Mouse (Mus musculus) neural tube, embryonic 11.5 days (tissue): Measurements from ENCODE around the gene Il10. TPM values are rescaled to one million over a fixed set of nuclear protein-coding genes. Genes with fewer than 3 reads are reported as not detected.

Experiments used
- ATAC-seq: fragments of 200-750 bp; cut with Nextera tagmentation; 2 replicates; pipeline ENCODE4 v1.8.0; 2017; ENCODE audit warnings: moderate number of reproducible peaks, mild to moderate bottlenecking, moderate TSS enrichment, moderate library complexity; ENCODE audit not compliant: insufficient read depth, low FRiP score, low TSS enrichment
- DNase-seq: peaks from one replicate; pipeline ENCODE4 v3.0.0-alpha.2; 2015; ENCODE audit warnings: low spot score
- H3K27ac ChIP-seq: fragments of 300-500 bp; sonication (generic); 2 replicates; pipeline ENCODE4 v1.5.1; 2014; ENCODE audit warnings: low read depth, mild to moderate bottlenecking, low read length
- H3K27me3 ChIP-seq: fragments of 300-500 bp; sonication (generic); 2 replicates; pipeline ENCODE4 v1.6.1; 2014; ENCODE audit warnings: mild to moderate bottlenecking, low read length, mixed read lengths; ENCODE audit not compliant: control insufficient read depth, insufficient read depth
- H3K36me3 ChIP-seq: fragments of 300-500 bp; sonication (generic); 2 replicates; pipeline ENCODE4 v1.6.1; 2014; ENCODE audit warnings: mild to moderate bottlenecking, low read length, moderate library complexity, mixed read lengths; ENCODE audit not compliant: control insufficient read depth, insufficient read depth
- H3K4me1 ChIP-seq: fragments of 300-500 bp; sonication (generic); 2 replicates; pipeline ENCODE4 v1.6.1; 2014; ENCODE audit warnings: low read length, mixed read lengths; ENCODE audit not compliant: control insufficient read depth, insufficient read depth
- H3K4me2 ChIP-seq: fragments of 300-500 bp; sonication (generic); 2 replicates; pipeline ENCODE4 v1.6.1; 2014; ENCODE audit warnings: low read depth, mild to moderate bottlenecking, moderate library complexity
- H3K4me3 ChIP-seq: fragments of 300-500 bp; sonication (generic); 2 replicates; pipeline ENCODE4 v1.5.1; 2014; ENCODE audit warnings: low read depth, low read length
- H3K9ac ChIP-seq: fragments of 300-500 bp; sonication (generic); 2 replicates; pipeline ENCODE4 v1.6.1; 2014; ENCODE audit warnings: mild to moderate bottlenecking, low read length
- H3K9me3 ChIP-seq: fragments of 300-500 bp; sonication (generic); 2 replicates; pipeline ENCODE4 v1.6.1; 2016; ENCODE audit warnings: low read length; ENCODE audit not compliant: control insufficient read depth
- WGBS: fragments of 180-500 bp; shearing (Covaris S2); extraction: QIAGEN DNeasy Blood & Tissue Kit; methylation state at CpG from one replicate; pipeline ENCODE4 v1.1.7; 2014; 5-methylcytosine and 5-hydroxymethylcytosine counted together
- polyA plus RNA-seq: library from polyadenylated mRNA; unstranded; fragments of >200 nt; fragmentation: Nextera tagmentation; extraction: Ambion mirVana; gene quantifications from 2 replicates; pipeline ENCODE4 v1.2.1, GENCODE M21; 2014

Il10 gene
- polyA plus RNA-seq, 1 experiment from 2014 or later, result not detected

- Histone ChIP-seq H3K27me3 (no peaks in the 10 kb centered on the region), H3K27ac (no peak overlapping the region), H3K4me1 (no peaks in the 10 kb centered on the region), H3K36me3 (no peaks in the 10 kb centered on the region), H3K9ac (no peak overlapping the region), H3K4me3 (no peak overlapping the region), H3K4me2 (no peak overlapping the region), H3K9me3 (peaks cover 2% of the 10 kb centered on the region; the same call in 1 of the 2 replicates)
- 87% methylated on average over 10 of the region's 10 CpGs for WGBS
- ATAC-seq (no peak), DNase-seq (no peak)
Measured at GRCm38 (mm10) chr1:131038415-131039017, 18.9 kb downstream of the Il10 start.

GRCm38 (mm10) chr1:131039479-131039878, 19.8 kb downstream of the Il10 start:
- WGBS, result 85% methylated on average over 5 of the region's 5 CpGs
- peaks cover 2% of the 10 kb centered on the region; the same call in 1 of the 2 replicates for H3K9me3 ChIP-seq
- H3K4me2 ChIP-seq, result no peak overlapping the region
- no peaks in the 10 kb centered on the region for H3K4me1 ChIP-seq
- no peaks in the 10 kb centered on the region for H3K36me3 ChIP-seq
- no peak overlapping the region for H3K4me3 ChIP-seq
- DNase-seq (no peak), ATAC-seq (no peak)
- H3K27me3 ChIP-seq, result no peaks in the 10 kb centered on the region
- no peak overlapping the region for H3K9ac ChIP-seq
- H3K27ac ChIP-seq, result no peak overlapping the region

GRCm38 (mm10) chr1:131042263-131042662, 22.6 kb downstream of the Il10 start:
- ATAC-seq (no peak), DNase-seq (no peak)
- Histone ChIP-seq H3K9me3 (peaks cover 1% of the 10 kb centered on the region; the same call in 1 of the 2 replicates), H3K27me3 (no peaks in the 10 kb centered on the region), H3K27ac (no peak overlapping the region), H3K4me2 (no peak overlapping the region), H3K9ac (no peak overlapping the region), H3K4me1 (no peaks in the 10 kb centered on the region), H3K36me3 (no peaks in the 10 kb centered on the region), H3K4me3 (no peak overlapping the region)
- 70% methylated on average over 2 of the region's 2 CpGs for WGBS

GRCm38 (mm10) chr1:131042721-131043120, 23.1 kb downstream of the Il10 start:
- Histone ChIP-seq H3K27ac (no peak overlapping the region), H3K9ac (no peak overlapping the region), H3K4me1 (no peaks in the 10 kb centered on the region), H3K4me3 (no peak overlapping the region), H3K27me3 (no peaks in the 10 kb centered on the region), H3K36me3 (no peaks in the 10 kb centered on the region), H3K4me2 (no peak overlapping the region), H3K9me3 (no peaks in the 10 kb centered on the region; the same call in 1 of the 2 replicates)
- WGBS, result 92% methylated on average over 3 of the region's 3 CpGs
- DNase-seq, result no peak
- no peak for ATAC-seq

GRCm38 (mm10) chr1:131043636-131044035, 24.0 kb downstream of the Il10 start:
- WGBS, result 95% methylated on average over 4 of the region's 4 CpGs
- no peak overlapping the region for H3K27ac ChIP-seq
- no peak for ATAC-seq

GRCm38 (mm10) chr1:131045723-131046355, 26.2 kb downstream of the Il10 start:
- Histone ChIP-seq H3K4me2 (no peak overlapping the region), H3K4me3 (no peak overlapping the region), H3K4me1 (no peaks in the 10 kb centered on the region), H3K9ac (no peak overlapping the region), H3K27ac (no peak overlapping the region), H3K9me3 (no peaks in the 10 kb centered on the region), H3K36me3 (no peaks in the 10 kb centered on the region), H3K27me3 (no peaks in the 10 kb centered on the region)
- WGBS, result 90% methylated on average over 2 of the region's 2 CpGs
- no peak for ATAC-seq
- no peak for DNase-seq

More at GRCm38 (mm10) chr1:131043636-131044035, 24.0 kb downstream of the Il10 start:
- no peak for DNase-seq
- H3K4me1 ChIP-seq, result no peaks in the 10 kb centered on the region
- H3K36me3 ChIP-seq, result no peaks in the 10 kb centered on the region
- H3K27me3 ChIP-seq, result no peaks in the 10 kb centered on the region
- no peak overlapping the region for H3K9ac ChIP-seq
- H3K9me3 ChIP-seq, result no peaks in the 10 kb centered on the region
- no peak overlapping the region for H3K4me2 ChIP-seq
- no peak overlapping the region for H3K4me3 ChIP-seq

- H3K27ac ChIP-seq, result no peak overlapping the region
- H3K9ac ChIP-seq, result no peak overlapping the region
- 91% methylated on average over 10 of the region's 10 CpGs for WGBS
- H3K27me3 ChIP-seq, result no peaks in the 10 kb centered on the region
- DNase-seq, result no peak
- no peaks in the 10 kb centered on the region for H3K9me3 ChIP-seq
- no peak overlapping the region for H3K4me3 ChIP-seq
- H3K4me1 ChIP-seq, result no peaks in the 10 kb centered on the region
- no peaks in the 10 kb centered on the region for H3K36me3 ChIP-seq
- no peak overlapping the region for H3K4me2 ChIP-seq
- ATAC-seq, result no peak
Measured at GRCm38 (mm10) chr1:131046607-131047006, 27.0 kb downstream of the Il10 start.

- H3K4me2 ChIP-seq, result no peak overlapping the region
- DNase-seq, result no peak
- H3K4me3 ChIP-seq, result no peak overlapping the region
- 74% methylated on average over 6 of the region's 6 CpGs for WGBS
- no peaks in the 10 kb centered on the region for H3K36me3 ChIP-seq
- no peak overlapping the region for H3K27ac ChIP-seq
- ATAC-seq, result no peak
- no peaks in the 10 kb centered on the region for H3K4me1 ChIP-seq
- H3K9ac ChIP-seq, result no peak overlapping the region
- no peaks in the 10 kb centered on the region for H3K27me3 ChIP-seq
- no peaks in the 10 kb centered on the region for H3K9me3 ChIP-seq
Measured at GRCm38 (mm10) chr1:131048121-131048863, 28.6 kb downstream of the Il10 start.
